Mouse (Mus musculus) heart, adult 2 months (tissue): ENCODE measurements around the gene Sell.

Source experiments
- CTCF ChIP-seq: fragments of 200-600 bp; IDR thresholded peaks from 2 replicates; pipeline ENCODE4 v1.8.1; 2022; ENCODE audit warnings: antibody characterized with exemption, mild to moderate bottlenecking, moderate library complexity
- EP300 ChIP-seq: fragments of 200-500 bp; IDR thresholded peaks from 2 replicates; pipeline ENCODE4 v1.6.1; 2011; ENCODE audit warnings: low read depth, low read length, control low read depth; ENCODE audit not compliant: insufficient read depth
- POLR2A ChIP-seq: fragments of 200-500 bp; IDR thresholded peaks from 2 replicates; pipeline ENCODE4 v1.6.1; 2011; ENCODE audit warnings: mild to moderate bottlenecking, low read depth, low read length, control low read depth; ENCODE audit not compliant: insufficient read depth

- TF ChIP-seq POLR2A (no peak), CTCF (no peak), EP300 (no peak)
These were observed 8.2 kb upstream of the Sell start for GRCm38 (mm10) chr1:164053561-164053960.
